Mouse (Mus musculus): Measurements from ENCODE around the gene Cacna1f. TPM values are rescaled to one million over a fixed set of nuclear protein-coding genes. Genes with fewer than 3 reads are reported as not detected.

The Cacna1f gene
- polyA plus RNA-seq, 1 experiment from 2014 or later, result 0.35 TPM

DNA sequence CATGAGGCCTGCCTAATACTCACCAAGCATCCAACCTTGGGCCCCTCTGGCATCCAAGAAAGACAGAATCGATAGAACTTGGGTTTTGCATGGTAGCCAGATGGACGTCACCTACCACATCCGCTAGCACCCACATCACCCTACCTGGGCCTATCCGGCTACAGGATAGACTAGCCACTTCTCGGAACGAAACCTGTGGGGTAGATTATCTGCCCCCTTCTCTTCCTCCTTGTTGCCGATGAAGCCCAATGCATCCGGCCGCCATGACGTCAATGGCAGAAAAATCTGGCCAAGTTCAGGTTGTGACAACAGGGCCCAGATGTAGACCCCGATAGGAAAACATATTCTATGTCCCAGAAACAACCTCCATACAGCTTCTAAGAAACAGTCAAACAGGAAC is 23.0 kb upstream of the Cacna1f start:
- no peak overlapping the region for H3K4me2 ChIP-seq
- H3K4me1 ChIP-seq, result no peaks in the 10 kb centered on the region
- no peak for ATAC-seq (ENCODE audit: low FRiP score)
- H3K36me3 ChIP-seq, result no peaks in the 10 kb centered on the region
- H3K9me3 ChIP-seq (replicated peaks), result no peaks in the 10 kb centered on the region
- WGBS, result 97% methylated on average over 11 of the region's 11 CpGs
- no peak overlapping the region for H3K4me3 ChIP-seq (replicated peaks)
- H3K27ac ChIP-seq (replicated peaks), result no peak overlapping the region
- H3K9ac ChIP-seq (replicated peaks), result no peak overlapping the region
- H3K27me3 ChIP-seq (replicated peaks), result no peaks in the 10 kb centered on the region

GRCm38 (mm10) chrX:7586356-7586755 is 20.5 kb upstream of the Cacna1f start:
- Histone ChIP-seq H3K9me3 (replicated peaks) (no peaks in the 10 kb centered on the region), H3K4me3 (replicated peaks) (no peak overlapping the region), H3K36me3 (0 out of 2 replicates have a peak, but pooled peaks cover 4% of the 10 kb centered on the region), H3K27me3 (replicated peaks) (no peaks in the 10 kb centered on the region), H3K4me1 (no peaks in the 10 kb centered on the region), H3K27ac (replicated peaks) (no peak overlapping the region), H3K4me2 (no peak overlapping the region), H3K9ac (replicated peaks) (no peak overlapping the region)
- 93% methylated on average over 4 of the region's 5 CpGs for WGBS
- no peak for ATAC-seq (ENCODE audit: low FRiP score)

GRCm38 (mm10) chrX:7595371-7595770 is 11.5 kb upstream of the Cacna1f start:
- Histone ChIP-seq H3K27ac (replicated peaks) (no peak overlapping the region), H3K4me2 (no peak overlapping the region), H3K4me1 (no peaks in the 10 kb centered on the region), H3K4me3 (replicated peaks) (no peak overlapping the region), H3K9ac (replicated peaks) (no peak overlapping the region), H3K9me3 (replicated peaks) (no peaks in the 10 kb centered on the region), H3K36me3 (peaks cover 8% of the 10 kb centered on the region; the same call in 1 of the 2 replicates), H3K27me3 (replicated peaks) (no peaks in the 10 kb centered on the region)
- WGBS, result 92% methylated on average over 9 of the region's 9 CpGs
- no peak for ATAC-seq (ENCODE audit: low FRiP score)

DNA sequence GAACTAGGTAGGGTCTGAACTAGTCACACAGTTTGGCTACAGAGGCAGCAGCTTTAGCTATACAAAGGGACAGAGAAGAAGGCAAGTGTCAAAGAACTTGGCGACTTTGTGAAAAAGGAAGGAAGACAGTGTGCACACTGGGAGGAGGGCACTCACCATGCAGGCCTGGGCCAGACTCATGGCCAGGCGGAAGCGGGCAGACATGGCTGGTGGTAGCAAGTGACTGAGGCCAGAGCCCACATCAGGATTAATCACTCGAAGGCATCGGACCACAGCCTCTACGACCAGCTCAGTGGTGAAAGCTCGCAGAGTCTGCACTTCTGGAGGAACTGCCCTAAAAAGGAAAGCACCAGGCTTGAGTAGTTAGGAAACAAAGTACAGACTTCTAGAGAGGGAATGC is 2.9 kb upstream of the Cacna1f start:
- Histone ChIP-seq H3K9ac (replicated peaks) (no peak overlapping the region), H3K4me2 (peak overlapping the region; percentile 56), H3K27me3 (replicated peaks) (no peaks in the 10 kb centered on the region), H3K36me3 (0 out of 2 replicates have a peak, but pooled peaks cover 2% of the 10 kb centered on the region), H3K27ac (replicated peaks) (no peak overlapping the region), H3K4me3 (replicated peaks) (0 out of 2 replicates have a peak overlapping the region, but pooled peaks have one; percentile 51), H3K9me3 (replicated peaks) (no peaks in the 10 kb centered on the region), H3K4me1 (peaks cover 10% of the 10 kb centered on the region)
- WGBS, result 94% methylated on average over 7 of the region's 7 CpGs
- no peak for ATAC-seq (ENCODE audit: low FRiP score)

DNA sequence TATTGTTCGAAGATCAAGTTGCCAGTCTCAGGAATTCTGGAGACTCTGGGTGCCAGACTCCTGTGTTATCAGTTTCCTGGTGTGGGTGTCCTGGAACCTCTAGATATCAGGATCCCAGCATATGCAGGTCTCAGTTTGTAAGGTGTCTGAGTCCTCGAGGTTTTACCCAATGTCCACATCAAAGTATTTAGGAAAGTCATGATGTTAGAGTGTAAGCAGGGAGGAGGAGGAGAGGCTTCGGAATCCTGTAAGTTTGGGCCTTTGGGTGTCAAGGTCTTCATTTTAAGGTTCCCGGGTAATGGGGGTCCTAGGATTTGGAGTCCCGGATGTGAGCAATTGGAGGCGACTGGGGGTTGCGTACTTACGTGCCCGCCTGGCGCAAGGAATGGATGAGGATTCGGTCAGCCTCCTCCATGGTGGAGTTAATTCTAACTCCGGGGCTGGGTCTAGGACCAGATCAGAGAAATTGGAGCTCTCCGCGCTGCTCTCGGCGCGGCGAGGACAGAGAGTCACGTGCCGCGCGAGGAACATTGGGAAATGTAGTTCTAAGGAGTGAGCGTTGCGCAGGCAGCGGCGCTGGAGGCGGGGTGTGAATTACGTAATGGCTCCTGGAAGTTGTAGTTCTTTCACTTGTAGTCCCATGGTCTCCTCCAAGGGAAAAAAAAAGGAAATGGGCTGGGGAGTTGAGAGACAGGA is 1.9 kb upstream of the Cacna1f start, which contains the start of gene Ccdc22:
Gene Ccdc22 (minus strand): TSS at position 639 of the 696 bp plus-strand sequence.
- H3K27me3 ChIP-seq (replicated peaks), result no peaks in the 10 kb centered on the region
- no peaks in the 10 kb centered on the region for H3K36me3 ChIP-seq
- peak within 1 kb of the TSS; percentile 51 for H3K4me3 ChIP-seq (replicated peaks)
- H3K4me1 ChIP-seq, result peaks cover 10% of the 10 kb centered on the region
- 22% methylated on average over 28 of the region's 28 CpGs for WGBS
- peak within 1 kb of the TSS; percentile 42 for H3K9ac ChIP-seq (replicated peaks)
- H3K9me3 ChIP-seq (replicated peaks), result no peaks in the 10 kb centered on the region
- ATAC-seq (ENCODE audit: low FRiP score), result peak; percentile 91
- peak within 1 kb of the TSS; percentile 56 for H3K4me2 ChIP-seq
- peak within 1 kb of the TSS; percentile 71 for H3K27ac ChIP-seq (replicated peaks)

GRCm38 (mm10) chrX:7605575-7605941 is 1.3 kb upstream of the Cacna1f start:
- WGBS, result 46% methylated on average over 8 of the region's 8 CpGs
- Histone ChIP-seq H3K27ac (replicated peaks) (no peak overlapping the region), H3K4me3 (replicated peaks) (no peak overlapping the region), H3K4me2 (0 out of 2 replicates have a peak overlapping the region, but pooled peaks have one; percentile 56), H3K9ac (replicated peaks) (no peak overlapping the region), H3K9me3 (replicated peaks) (no peaks in the 10 kb centered on the region), H3K27me3 (replicated peaks) (no peaks in the 10 kb centered on the region), H3K36me3 (no peaks in the 10 kb centered on the region), H3K4me1 (peaks cover 10% of the 10 kb centered on the region)
- no peak; the same call in 1 of the 2 replicates for ATAC-seq (ENCODE audit: low FRiP score)

GRCm38 (mm10) chrX:7610035-7610434 is 3.2 kb downstream of the Cacna1f start:
- Histone ChIP-seq H3K9me3 (replicated peaks) (no peaks in the 10 kb centered on the region), H3K4me3 (replicated peaks) (peak overlapping the region; percentile 42), H3K27me3 (replicated peaks) (no peaks in the 10 kb centered on the region), H3K9ac (replicated peaks) (peak overlapping the region; percentile 49), H3K4me1 (no peaks in the 10 kb centered on the region), H3K27ac (replicated peaks) (peak overlapping the region; percentile 60), H3K4me2 (peak overlapping the region; percentile 72), H3K36me3 (no peaks in the 10 kb centered on the region)
- WGBS, result 34% methylated on average over 21 of the region's 21 CpGs
- peak; percentile 60 for ATAC-seq (ENCODE audit: low FRiP score)

- no peaks in the 10 kb centered on the region for H3K36me3 ChIP-seq
- peak overlapping the region; percentile 72 for H3K4me2 ChIP-seq
- H3K9ac ChIP-seq (replicated peaks), result peak overlapping the region; percentile 49
- peak overlapping the region; percentile 60 for H3K27ac ChIP-seq (replicated peaks)
- no peaks in the 10 kb centered on the region for H3K27me3 ChIP-seq (replicated peaks)
- H3K4me1 ChIP-seq, result no peaks in the 10 kb centered on the region
- peak overlapping the region; percentile 42 for H3K4me3 ChIP-seq (replicated peaks)
- no peaks in the 10 kb centered on the region for H3K9me3 ChIP-seq (replicated peaks)
- peak; percentile 78 for ATAC-seq (ENCODE audit: low FRiP score)
- WGBS, result 29% methylated on average over 26 of the region's 26 CpGs
Observed at GRCm38 (mm10) chrX:7610536-7611258, 3.8 kb downstream of the Cacna1f start.

GRCm38 (mm10) chrX:7617889-7618551 is 11.1 kb downstream of the Cacna1f start:
- 84% methylated on average over 12 of the region's 12 CpGs for WGBS
- no peak overlapping the region for H3K9ac ChIP-seq (replicated peaks)
- no peak overlapping the region for H3K4me3 ChIP-seq (replicated peaks)
- no peaks in the 10 kb centered on the region for H3K9me3 ChIP-seq (replicated peaks)
- no peak overlapping the region for H3K27ac ChIP-seq (replicated peaks)
- H3K4me1 ChIP-seq, result no peaks in the 10 kb centered on the region
- ATAC-seq (ENCODE audit: low FRiP score), result no peak
- no peaks in the 10 kb centered on the region for H3K27me3 ChIP-seq (replicated peaks)
- H3K4me2 ChIP-seq, result no peak overlapping the region
- no peaks in the 10 kb centered on the region for H3K36me3 ChIP-seq

GRCm38 (mm10) chrX:7632560-7632959 is 25.7 kb downstream of the Cacna1f start:
- Histone ChIP-seq H3K9me3 (replicated peaks) (no peaks in the 10 kb centered on the region), H3K4me2 (no peak overlapping the region), H3K36me3 (no peaks in the 10 kb centered on the region), H3K4me1 (no peaks in the 10 kb centered on the region), H3K9ac (replicated peaks) (no peak overlapping the region), H3K27me3 (replicated peaks) (no peaks in the 10 kb centered on the region), H3K27ac (replicated peaks) (no peak overlapping the region), H3K4me3 (replicated peaks) (no peak overlapping the region)
- WGBS, result 89% methylated on average over 6 of the region's 6 CpGs
- no peak for ATAC-seq (ENCODE audit: low FRiP score)

DNA sequence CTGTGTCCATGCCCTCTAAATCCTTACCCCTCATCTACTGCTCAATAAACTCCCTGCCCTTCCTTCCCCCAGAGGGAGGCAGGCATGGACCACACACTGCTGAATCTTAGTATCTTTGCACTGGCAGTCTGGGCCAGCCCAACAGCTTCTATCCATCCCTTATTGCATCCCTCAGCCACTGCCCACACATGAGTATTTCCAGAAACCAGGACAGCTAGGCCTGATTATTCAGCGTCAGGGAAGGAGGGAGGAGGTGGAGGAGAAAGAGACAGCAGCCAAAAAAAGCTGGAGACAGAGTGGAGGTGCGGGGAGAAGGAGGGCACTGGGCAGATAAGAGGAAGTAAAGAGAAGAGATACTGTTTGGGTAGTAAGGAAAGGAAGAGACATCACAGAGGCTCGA is 28.2 kb downstream of the Cacna1f start:
- no peak for ATAC-seq (ENCODE audit: low FRiP score)
- no peaks in the 10 kb centered on the region for H3K27me3 ChIP-seq (replicated peaks)

More for the DNA sequence above, 28.2 kb downstream of the Cacna1f start:
- WGBS, result 74% methylated on average over 3 of the region's 3 CpGs
- Histone ChIP-seq H3K4me1 (no peaks in the 10 kb centered on the region), H3K4me3 (replicated peaks) (no peak overlapping the region), H3K4me2 (no peak overlapping the region), H3K36me3 (no peaks in the 10 kb centered on the region), H3K27ac (replicated peaks) (no peak overlapping the region), H3K9me3 (replicated peaks) (no peaks in the 10 kb centered on the region), H3K9ac (replicated peaks) (no peak overlapping the region)

Measured in neural tube, embryonic 15.5 days (tissue).